Mouse (Mus musculus) stomach, embryonic 16.5 days (tissue): ENCODE results near the gene Ahcyl1. TPM values are rescaled to one million over a fixed set of nuclear protein-coding genes. Genes with fewer than 3 reads are reported as not detected.
"Not testable (repeated sequence)": the region's sequence is repeated elsewhere in the genome, so short reads cannot be mapped to it uniquely, and the experiment has no call there.

Source experiments
- ATAC-seq: fragments of 200-750 bp; cut with Nextera tagmentation; 2 replicates; pipeline ENCODE4 v1.8.0; 2017; ENCODE audit warnings: moderate number of reproducible peaks, moderate TSS enrichment; ENCODE audit not compliant: insufficient read depth, low FRiP score
- H3K27ac ChIP-seq: fragments of 300-500 bp; sonication (generic); 2 replicates; pipeline ENCODE4 v1.5.1; 2014; ENCODE audit warnings: low read length
- H3K27me3 ChIP-seq: fragments of 300-500 bp; sonication (generic); 2 replicates; pipeline ENCODE4 v1.6.1; 2014; ENCODE audit warnings: low read length, control low read depth, mixed read lengths; ENCODE audit not compliant: control insufficient read depth, insufficient read depth
- H3K36me3 ChIP-seq: fragments of 300-500 bp; sonication (generic); 2 replicates; pipeline ENCODE4 v1.6.1; 2014; ENCODE audit warnings: low read length; ENCODE audit not compliant: control insufficient read depth, insufficient read depth
- H3K4me1 ChIP-seq: fragments of 300-500 bp; sonication (generic); 2 replicates; pipeline ENCODE4 v1.6.1; 2014; ENCODE audit warnings: low read length, control low read depth, mixed read lengths; ENCODE audit not compliant: control insufficient read depth, insufficient read depth
- H3K4me2 ChIP-seq: fragments of 300-500 bp; sonication (generic); 2 replicates; pipeline ENCODE4 v1.6.1; 2014; ENCODE audit warnings: low read depth, low read length, mixed read lengths
- H3K4me3 ChIP-seq: fragments of 300-500 bp; sonication (generic); replicated peaks from 2 replicates; pipeline ENCODE4 v1.5.1; 2014; ENCODE audit warnings: mild to moderate bottlenecking, low read length
- H3K9ac ChIP-seq: fragments of 300-500 bp; sonication (generic); 2 replicates; pipeline ENCODE4 v1.6.1; 2014; ENCODE audit warnings: low read length
- H3K9me3 ChIP-seq: fragments of 300-500 bp; sonication (generic); replicated peaks from 2 replicates; pipeline ENCODE4 v1.6.1; 2016; ENCODE audit warnings: low read length, control low read depth; ENCODE audit not compliant: control insufficient read depth
- WGBS: fragments of 180-500 bp; shearing (Covaris S2); extraction: QIAGEN DNeasy Blood & Tissue Kit; methylation state at CpG from one replicate; pipeline ENCODE4 v1.1.7; 2014; 5-methylcytosine and 5-hydroxymethylcytosine counted together
- polyA plus RNA-seq: library from polyadenylated mRNA; unstranded; fragments of >200 nt; fragmentation: Nextera tagmentation; extraction: Ambion mirVana; gene quantifications from 2 replicates; pipeline ENCODE4 v1.2.1, GENCODE M21; 2015

Ahcyl1 gene
- polyA plus RNA-seq, 1 experiment from 2014 or later, result 71.2 TPM

DNA sequence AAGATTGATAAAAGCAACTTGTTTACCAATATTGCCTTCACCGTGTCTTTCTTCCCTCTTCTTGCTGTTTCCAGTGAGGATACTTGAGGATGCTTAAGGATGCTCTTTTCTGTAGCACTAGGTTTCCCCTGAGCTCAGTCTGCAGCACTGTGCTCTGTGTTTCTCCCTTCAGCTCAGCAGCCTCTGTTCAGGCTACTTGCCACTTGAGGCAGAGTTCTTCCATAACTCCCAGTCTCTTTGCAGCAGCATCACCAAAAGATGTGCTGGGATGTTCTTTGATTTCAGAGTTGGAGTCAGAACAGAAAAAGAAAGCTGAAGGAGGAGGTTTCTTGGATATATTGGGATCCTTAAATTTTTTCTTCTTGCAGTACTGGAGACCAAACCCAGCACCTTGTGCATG lies 42.3 kb upstream of the Ahcyl1 start:
- Histone ChIP-seq H3K27ac (no peak overlapping the region), H3K9ac (no peak overlapping the region), H3K4me3 (no peak overlapping the region), H3K36me3 (no peaks in the 10 kb centered on the region), H3K4me2 (no peak overlapping the region), H3K9me3 (no peaks in the 10 kb centered on the region), H3K4me1 (peaks cover 26% of the 10 kb centered on the region), H3K27me3 (no peaks in the 10 kb centered on the region)
- ATAC-seq, result no peak
- WGBS, result 83% methylated on average over 1 of the region's 1 CpGs

DNA sequence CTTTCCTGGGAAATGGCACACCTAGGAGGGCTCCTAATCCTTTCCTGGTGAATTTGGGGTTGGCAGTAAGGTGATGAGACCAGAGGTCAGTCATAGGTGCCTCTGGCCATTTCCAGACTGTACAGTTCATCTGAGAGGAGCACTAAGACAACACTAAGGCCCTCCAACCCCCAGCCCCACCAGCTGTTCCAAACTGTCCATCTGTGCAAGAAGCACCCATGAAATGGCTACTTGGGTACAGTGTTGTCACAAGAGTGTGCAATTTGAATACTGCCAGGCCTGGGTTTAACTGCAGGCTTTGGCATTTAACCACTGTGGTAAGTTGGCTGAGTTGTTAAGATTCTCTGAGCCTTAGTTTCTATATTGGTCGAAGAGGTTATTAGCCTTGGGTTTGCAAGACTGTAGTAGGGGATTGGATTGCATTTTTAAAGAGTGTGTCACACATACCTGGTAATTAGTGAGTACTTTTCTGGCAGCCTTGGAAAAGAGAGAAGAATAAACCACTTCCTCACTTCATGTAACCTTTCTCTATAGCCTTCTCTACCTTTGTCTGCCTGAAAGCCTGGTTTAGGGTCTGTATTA lies 41.3 kb upstream of the Ahcyl1 start:
- WGBS, result 73% methylated on average over 1 of the region's 1 CpGs
- Histone ChIP-seq H3K36me3 (no peaks in the 10 kb centered on the region), H3K9ac (no peak overlapping the region), H3K4me1 (peaks cover 26% of the 10 kb centered on the region), H3K4me2 (no peak overlapping the region), H3K27ac (no peak overlapping the region), H3K4me3 (no peak overlapping the region), H3K27me3 (no peaks in the 10 kb centered on the region), H3K9me3 (no peaks in the 10 kb centered on the region)
- no peak for ATAC-seq

GRCm38 (mm10) chr3:107735620-107736019 lies 39.3 kb upstream of the Ahcyl1 start:
- not testable (repeated sequence) for H3K4me3 ChIP-seq, H3K9ac ChIP-seq, H3K27me3 ChIP-seq, H3K36me3 ChIP-seq, ATAC-seq, H3K4me2 ChIP-seq, H3K27ac ChIP-seq, H3K9me3 ChIP-seq
- peaks cover 11% of the 10 kb centered on the region for H3K4me1 ChIP-seq
- 93% methylated on average over 13 of the region's 13 CpGs for WGBS

DNA sequence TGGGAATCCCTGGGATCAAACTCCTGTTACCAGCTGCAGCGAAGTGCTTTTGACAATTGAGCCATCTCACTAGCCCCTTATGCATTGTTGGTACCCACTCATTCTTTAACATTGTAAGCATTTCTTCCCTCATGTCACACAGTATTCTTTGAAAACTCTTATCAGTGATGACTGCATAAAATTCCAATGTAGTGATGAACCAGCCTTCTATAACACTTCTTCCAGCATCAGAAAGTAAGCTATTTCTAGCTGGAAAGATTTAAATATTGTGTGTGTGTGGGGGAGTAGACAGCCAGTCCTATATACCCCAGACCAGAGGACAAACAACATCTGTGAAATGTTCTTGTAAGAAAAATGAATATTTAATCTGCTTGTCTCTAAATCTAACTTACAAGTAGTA lies 37.0 kb upstream of the Ahcyl1 start:
- H3K27me3 ChIP-seq, result no peaks in the 10 kb centered on the region
- no peak overlapping the region for H3K4me3 ChIP-seq
- H3K27ac ChIP-seq, result no peak overlapping the region
- no peak overlapping the region for H3K4me2 ChIP-seq
- no peaks in the 10 kb centered on the region for H3K36me3 ChIP-seq
- ATAC-seq, result no peak
- H3K4me1 ChIP-seq, result no peaks in the 10 kb centered on the region
- 83% methylated on average over 1 of the region's 1 CpGs for WGBS
- no peaks in the 10 kb centered on the region for H3K9me3 ChIP-seq
- no peak overlapping the region for H3K9ac ChIP-seq

DNA sequence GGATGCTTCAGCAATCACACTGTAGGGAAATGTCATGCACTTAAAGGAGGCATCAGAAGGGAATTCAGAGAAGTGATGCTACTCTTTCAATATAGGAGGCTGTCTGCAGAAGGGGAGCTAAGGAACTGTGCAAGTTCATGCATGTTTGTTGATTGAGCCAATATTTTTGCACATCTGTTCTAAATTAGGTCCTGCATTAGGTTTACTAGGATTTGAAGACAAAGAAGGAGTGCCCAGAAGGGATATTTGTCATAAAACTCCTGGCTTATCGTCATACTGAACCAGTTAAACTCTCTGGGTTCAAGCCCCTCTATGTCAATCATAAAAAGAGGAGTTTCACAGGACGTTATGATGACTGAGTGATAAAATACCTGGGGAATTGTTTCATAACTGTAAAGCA lies 33.9 kb upstream of the Ahcyl1 start:
- no peak for ATAC-seq
- Histone ChIP-seq H3K27me3 (no peaks in the 10 kb centered on the region), H3K4me3 (no peak overlapping the region), H3K4me1 (no peaks in the 10 kb centered on the region), H3K9ac (no peak overlapping the region), H3K27ac (no peak overlapping the region), H3K4me2 (no peak overlapping the region), H3K9me3 (no peaks in the 10 kb centered on the region), H3K36me3 (no peaks in the 10 kb centered on the region)
- 70% methylated on average over 2 of the region's 2 CpGs for WGBS

DNA sequence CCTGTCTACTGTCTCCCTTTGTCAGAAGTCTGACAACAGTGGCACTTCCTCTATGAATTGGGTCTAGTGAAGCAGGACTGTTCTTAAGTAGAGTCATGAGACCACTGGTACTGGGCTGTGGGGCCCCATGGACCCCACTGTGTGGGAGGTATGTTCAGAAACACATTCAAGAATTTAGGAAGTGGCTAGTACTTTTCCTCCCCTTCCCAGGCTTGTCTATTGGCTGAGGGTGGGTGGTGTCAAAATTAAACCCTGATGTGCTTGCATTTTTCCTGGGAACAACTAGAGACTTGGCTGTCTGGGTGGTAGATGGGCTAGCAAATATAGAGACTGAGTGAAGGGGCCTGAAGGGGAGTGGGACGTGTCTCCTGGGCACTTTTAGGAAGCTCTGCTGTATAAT lies 32.1 kb upstream of the Ahcyl1 start:
- no peaks in the 10 kb centered on the region for H3K4me1 ChIP-seq
- H3K4me3 ChIP-seq, result no peak overlapping the region
- no peaks in the 10 kb centered on the region for H3K27me3 ChIP-seq
- no peaks in the 10 kb centered on the region for H3K36me3 ChIP-seq
- H3K27ac ChIP-seq, result no peak overlapping the region
- WGBS, result 50% methylated on average over 1 of the region's 1 CpGs
- H3K9me3 ChIP-seq, result no peaks in the 10 kb centered on the region
- no peak overlapping the region for H3K4me2 ChIP-seq
- H3K9ac ChIP-seq, result no peak overlapping the region
- no peak for ATAC-seq

DNA sequence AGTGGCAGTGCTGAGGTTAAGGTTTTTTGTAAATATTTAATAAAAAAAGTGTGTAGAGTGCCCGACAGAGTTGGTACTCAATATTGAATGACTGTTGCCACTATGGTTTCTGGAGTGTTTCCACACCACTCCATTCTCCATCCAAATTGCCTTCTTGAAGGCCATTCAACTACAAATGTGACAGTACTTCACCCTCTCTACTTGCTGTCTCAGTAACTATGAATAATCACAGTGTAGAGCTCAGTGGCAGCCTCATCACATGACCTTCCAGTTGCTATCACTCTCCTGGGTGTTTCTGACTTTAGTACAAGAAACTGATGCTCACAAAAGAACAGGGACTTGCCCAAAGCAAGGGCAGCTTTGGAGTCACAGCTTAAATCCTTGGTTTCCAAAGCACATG lies 19.6 kb upstream of the Ahcyl1 start:
- Histone ChIP-seq H3K27me3 (no peaks in the 10 kb centered on the region), H3K4me3 (no peak overlapping the region), H3K9ac (no peak overlapping the region), H3K36me3 (no peaks in the 10 kb centered on the region), H3K9me3 (no peaks in the 10 kb centered on the region), H3K27ac (no peak overlapping the region), H3K4me1 (no peaks in the 10 kb centered on the region; the same call in 1 of the 2 replicates), H3K4me2 (no peak overlapping the region)
- no peak for ATAC-seq
- WGBS, result 46% methylated on average over 1 of the region's 1 CpGs

DNA sequence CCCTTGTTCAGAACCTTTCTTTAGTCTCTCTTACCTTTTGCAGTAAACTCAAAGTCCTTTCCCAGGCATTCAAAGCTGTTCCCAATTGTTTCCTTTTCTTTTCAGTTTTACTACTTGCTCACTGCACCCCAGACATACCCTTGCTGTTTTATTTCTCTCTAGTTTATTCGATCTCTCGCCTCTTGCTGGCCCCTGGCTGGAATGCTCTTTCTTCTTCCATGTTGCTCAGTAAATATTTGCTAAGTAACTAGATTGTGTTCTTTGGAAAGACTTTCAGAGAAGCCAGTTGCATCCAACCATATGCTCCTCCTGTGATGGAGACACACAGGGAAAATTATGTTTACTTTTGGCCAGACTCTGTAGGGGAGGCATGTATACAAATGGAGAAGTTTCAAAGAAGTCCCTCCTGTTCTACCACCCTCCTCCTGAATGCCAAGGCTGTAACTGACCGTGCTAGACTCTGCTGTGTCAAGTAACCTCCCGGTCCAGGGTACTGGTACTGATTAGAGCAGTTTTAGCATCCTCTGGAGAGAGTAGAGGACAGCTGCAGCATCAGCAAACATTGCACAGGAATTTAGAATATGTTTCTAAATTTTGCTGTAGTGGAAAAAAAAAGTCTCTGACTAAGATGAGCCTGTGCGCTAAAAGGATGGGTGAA lies 18.0 kb upstream of the Ahcyl1 start:
- Histone ChIP-seq H3K27me3 (no peaks in the 10 kb centered on the region), H3K9ac (no peak overlapping the region), H3K4me1 (no peaks in the 10 kb centered on the region; the same call in 1 of the 2 replicates), H3K9me3 (no peaks in the 10 kb centered on the region), H3K4me3 (no peak overlapping the region), H3K36me3 (no peaks in the 10 kb centered on the region), H3K4me2 (no peak overlapping the region), H3K27ac (peak overlapping the region; percentile 46; the same call in 1 of the 2 replicates)
- WGBS, result 26% methylated on average over 5 of the region's 5 CpGs
- ATAC-seq, result 0 out of 2 replicates have a peak, but pooled peaks have one; percentile 33

- no peak overlapping the region for H3K9ac ChIP-seq
- 52% methylated on average over 3 of the region's 3 CpGs for WGBS
- H3K36me3 ChIP-seq, result no peaks in the 10 kb centered on the region
- H3K4me3 ChIP-seq, result no peak overlapping the region
- no peak overlapping the region for H3K27ac ChIP-seq
- ATAC-seq, result no peak
- no peaks in the 10 kb centered on the region; the same call in 1 of the 2 replicates for H3K4me1 ChIP-seq
- H3K27me3 ChIP-seq, result no peaks in the 10 kb centered on the region
- H3K4me2 ChIP-seq, result no peak overlapping the region
- no peaks in the 10 kb centered on the region for H3K9me3 ChIP-seq
Measured at GRCm38 (mm10) chr3:107712081-107712480, 15.7 kb upstream of the Ahcyl1 start.
